Mouse (Mus musculus) layer of hippocampus, postnatal 36 days (tissue): Measurements from ENCODE around the gene Fgf15. TPM values are rescaled to one million over a fixed set of nuclear protein-coding genes. Genes with fewer than 3 reads are reported as not detected.

Source experiments
- DNase-seq, 2 experiments: peaks; one replicate each; pipeline ENCODE4 v3.0.0; 2022
- total RNA-seq, 2 experiments: library from RNA; stranded (reverse); gene quantifications; 2 replicates each; pipeline ENCODE4 v1.2.3; 2021

Gene Fgf15
- total RNA-seq, 2 experiments from 2014 or later: not detected

GRCm38 (mm10) chr7:144933336-144933735, 37.0 kb downstream of the Fgf15 start:
- DNase-seq: no peak

GRCm38 (mm10) chr7:144933796-144934195, 37.5 kb downstream of the Fgf15 start:
- no peak for DNase-seq

GRCm38 (mm10) chr7:144934901-144935300, 38.6 kb downstream of the Fgf15 start:
- DNase-seq: no peak

GRCm38 (mm10) chr7:144935563-144935962, 39.2 kb downstream of the Fgf15 start:
- DNase-seq: no peak

- DNase-seq: no peak
Observed at GRCm38 (mm10) chr7:144936311-144936880, 40.1 kb downstream of the Fgf15 start.

GRCm38 (mm10) chr7:144937490-144937889, 41.2 kb downstream of the Fgf15 start:
- DNase-seq: peak; percentile 89 to 90

GRCm38 (mm10) chr7:144937899-144938517, 41.7 kb downstream of the Fgf15 start:
- no peak for DNase-seq

- DNase-seq: peak in 1 of 2 experiments; percentile 26
Observed at GRCm38 (mm10) chr7:144938661-144939343, 42.5 kb downstream of the Fgf15 start.

GRCm38 (mm10) chr7:144939344-144940002, 43.1 kb downstream of the Fgf15 start, which contains the start of gene Ccnd1:
TSS of gene Ccnd1 (minus strand) at chr7:144939925.
- peak; percentile 53 to 68 for DNase-seq

- DNase-seq: no peak
Observed at GRCm38 (mm10) chr7:144940003-144940571, 43.8 kb downstream of the Fgf15 start.

- DNase-seq: no peak
Observed at GRCm38 (mm10) chr7:144940585-144940984, 44.3 kb downstream of the Fgf15 start.

- peak; percentile 74 to 76 for DNase-seq
Observed at GRCm38 (mm10) chr7:144941242-144941831, 45.0 kb downstream of the Fgf15 start.

- DNase-seq: no peak
Observed at GRCm38 (mm10) chr7:144942071-144942743, 45.9 kb downstream of the Fgf15 start.

GRCm38 (mm10) chr7:144942744-144943135, 46.4 kb downstream of the Fgf15 start:
- no peak for DNase-seq

- peak; percentile 63 to 68 for DNase-seq
Observed at GRCm38 (mm10) chr7:144943254-144943653, 46.9 kb downstream of the Fgf15 start.

Other genes with a start within 250 kb of the Fgf15 start
- gene Ano1, start 144.6 kb upstream of the Fgf15 start, total RNA-seq: 1 to 10 TPM; 2.5 to 2.6 TPM
- gene Fgf3, start 58.4 kb upstream of the Fgf15 start, total RNA-seq: not detected
- gene Fgf4, start 49.2 kb upstream of the Fgf15 start, total RNA-seq: not detected
- 10 to 100 TPM; 26.2 TPM for gene LTO1, start 18.6 kb downstream of the Fgf15 start, total RNA-seq
- 10 to 100 TPM; 50.8 to 53.9 TPM for gene Ccnd1, start 43.4 kb downstream of the Fgf15 start, total RNA-seq